Mouse (Mus musculus) CD4-positive helper T cell, adult 2 months (primary cell): ENCODE data around the gene Stk35.

Experiments
- DNase-seq: peaks from one replicate; pipeline ENCODE4 v3.0.0-alpha.2; 2012; ENCODE audit warnings: low read depth, missing footprints, low spot score

The Stk35 gene

GRCm38 (mm10) chr2:129800271-129800903 lies at the start of gene Stk35:
Gene Stk35 (plus strand): TSS chr2:129800517.
- DNase-seq = peak; percentile 82

DNA sequence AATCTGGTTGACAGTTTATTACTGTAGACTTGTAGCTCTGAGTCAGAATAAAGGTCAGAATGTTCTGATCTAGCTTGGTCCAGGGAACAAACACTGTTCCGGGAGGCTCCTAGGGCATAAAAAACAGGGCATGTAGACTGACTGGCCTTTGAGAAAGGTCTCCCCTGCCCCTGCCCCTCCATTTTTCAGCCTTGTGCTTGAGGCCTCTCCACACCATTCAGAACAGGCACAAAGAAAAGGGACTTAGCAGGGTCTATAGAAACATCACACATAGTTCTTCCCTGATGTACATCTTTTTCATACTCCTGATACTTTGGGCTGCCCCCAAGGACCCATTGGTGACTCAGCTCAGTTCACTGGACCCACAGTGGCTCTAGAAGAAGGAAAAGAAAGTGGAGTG lies 18.3 kb upstream of the Stk35 start:
- no peak for DNase-seq

DNA sequence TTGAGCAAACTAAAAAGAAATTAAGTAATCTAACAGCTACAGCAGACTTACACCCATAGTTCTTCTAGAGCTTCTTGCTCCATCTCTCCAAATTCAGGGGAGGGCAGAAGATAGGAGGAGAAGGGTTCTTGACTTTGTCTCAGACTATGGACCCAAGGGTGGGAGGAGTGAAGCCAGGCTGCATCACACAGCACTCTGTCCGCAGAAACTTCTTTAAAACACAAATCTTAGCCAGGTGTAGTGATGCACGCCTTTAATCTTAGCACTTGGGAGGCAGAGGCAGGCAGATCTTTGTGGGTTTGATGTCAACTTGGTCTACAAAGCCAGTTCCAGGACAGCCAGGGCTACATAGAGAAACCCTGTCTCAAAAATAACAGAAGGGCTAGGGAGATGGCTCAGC lies 3.8 kb upstream of the Stk35 start:
- no peak for DNase-seq

- no peak for DNase-seq
Observed at GRCm38 (mm10) chr2:129797709-129798108, 2.6 kb upstream of the Stk35 start.

DNA sequence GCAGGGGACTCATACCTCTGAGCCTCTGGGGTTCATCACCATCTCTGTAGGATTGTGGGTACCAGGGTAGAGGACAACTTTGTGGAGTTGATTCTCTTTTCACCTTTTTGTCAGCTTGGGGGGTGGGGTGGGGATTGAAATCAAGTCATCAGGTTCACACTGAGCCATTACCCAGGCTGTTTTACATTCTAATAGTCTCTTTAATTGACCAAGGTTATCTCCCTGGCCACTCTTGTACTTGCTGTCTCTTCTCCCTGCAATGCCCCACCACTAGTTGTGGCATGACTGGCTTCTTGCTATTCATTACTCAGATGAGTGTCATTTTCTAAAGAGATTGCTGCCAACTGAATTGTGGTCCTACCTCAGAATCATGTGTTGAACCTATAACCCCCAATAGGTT lies 1.9 kb upstream of the Stk35 start:
- DNase-seq = no peak

DNA sequence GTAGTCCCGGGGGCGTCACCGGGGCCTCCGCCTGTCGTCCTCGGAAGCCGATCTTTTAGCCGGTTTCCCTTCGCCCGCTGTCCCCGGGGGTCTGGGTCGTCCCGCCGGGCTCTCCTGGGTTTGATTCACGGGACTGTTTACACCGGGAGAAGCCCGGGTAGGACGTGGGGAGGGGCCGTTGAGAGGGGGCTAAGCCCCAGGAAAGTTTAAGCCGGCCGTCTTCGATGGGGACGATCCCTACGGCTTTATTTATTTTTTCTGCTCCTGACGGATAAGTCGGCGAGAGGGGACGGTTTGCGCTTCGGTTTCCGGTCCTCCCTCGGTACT lies 550 bp downstream of the Stk35 start:
- DNase-seq = no peak

GRCm38 (mm10) chr2:129801231-129802029 lies 1.1 kb downstream of the Stk35 start:
- DNase-seq = peak; percentile 87

DNA sequence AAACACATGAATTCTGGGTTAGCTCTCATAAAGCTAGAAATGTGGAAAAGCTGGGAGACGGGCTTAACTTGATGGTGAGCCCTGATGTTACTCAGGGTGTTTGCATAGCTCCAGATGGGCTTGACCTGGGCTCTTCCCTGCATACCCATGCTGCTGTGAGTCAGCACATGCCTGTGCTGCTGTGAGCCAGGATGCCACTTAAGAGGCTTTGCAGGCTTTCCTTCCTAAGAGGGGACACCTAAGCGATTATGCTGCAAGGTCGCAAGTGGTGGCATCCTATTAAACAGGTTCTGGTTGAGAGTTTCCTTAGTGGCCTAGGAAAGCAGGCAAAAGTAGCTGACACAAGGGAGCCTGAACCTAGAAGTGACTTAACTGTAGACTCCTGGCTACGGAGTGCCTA lies 5.2 kb downstream of the Stk35 start:
- no peak for DNase-seq

DNA sequence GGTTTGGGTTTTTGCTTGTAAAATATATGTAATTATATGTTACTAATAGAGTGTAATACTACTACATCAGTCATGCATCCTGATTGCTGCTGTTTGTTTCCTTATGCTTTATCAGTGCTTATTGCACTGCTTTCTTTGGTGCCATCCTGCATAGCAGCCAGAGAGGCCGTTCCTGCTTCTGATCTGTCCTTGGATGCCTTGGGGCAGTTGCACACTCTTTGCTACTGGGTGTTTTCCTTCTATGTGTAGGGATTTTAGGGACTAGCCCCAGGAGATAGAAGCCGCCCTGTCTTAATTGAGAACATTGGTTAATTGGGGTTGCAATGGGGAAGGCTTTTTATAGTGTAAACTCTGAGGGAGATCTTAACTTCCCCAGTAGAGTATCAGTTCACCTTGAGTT lies 6.2 kb downstream of the Stk35 start:
- no peak for DNase-seq

DNA sequence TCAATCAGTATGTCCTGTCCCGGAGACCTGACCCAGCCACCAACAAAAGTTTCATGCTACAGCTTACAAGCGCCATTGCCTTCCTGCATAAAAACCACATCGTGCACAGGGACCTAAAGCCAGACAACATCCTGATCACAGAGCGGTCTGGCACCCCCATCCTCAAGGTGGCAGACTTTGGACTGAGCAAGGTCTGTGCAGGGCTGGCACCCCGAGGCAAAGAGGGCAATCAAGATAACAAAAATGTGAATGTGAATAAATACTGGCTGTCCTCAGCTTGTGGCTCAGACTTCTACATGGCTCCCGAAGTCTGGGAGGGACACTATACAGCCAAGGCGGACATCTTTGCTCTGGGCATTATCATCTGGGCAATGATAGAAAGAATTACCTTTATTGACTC lies 10.2 kb downstream of the Stk35 start:
- no peak for DNase-seq

GRCm38 (mm10) chr2:129814033-129814432 lies 13.7 kb downstream of the Stk35 start:
- DNase-seq = no peak

GRCm38 (mm10) chr2:129815076-129815475 lies 14.8 kb downstream of the Stk35 start:
- DNase-seq = no peak

DNA sequence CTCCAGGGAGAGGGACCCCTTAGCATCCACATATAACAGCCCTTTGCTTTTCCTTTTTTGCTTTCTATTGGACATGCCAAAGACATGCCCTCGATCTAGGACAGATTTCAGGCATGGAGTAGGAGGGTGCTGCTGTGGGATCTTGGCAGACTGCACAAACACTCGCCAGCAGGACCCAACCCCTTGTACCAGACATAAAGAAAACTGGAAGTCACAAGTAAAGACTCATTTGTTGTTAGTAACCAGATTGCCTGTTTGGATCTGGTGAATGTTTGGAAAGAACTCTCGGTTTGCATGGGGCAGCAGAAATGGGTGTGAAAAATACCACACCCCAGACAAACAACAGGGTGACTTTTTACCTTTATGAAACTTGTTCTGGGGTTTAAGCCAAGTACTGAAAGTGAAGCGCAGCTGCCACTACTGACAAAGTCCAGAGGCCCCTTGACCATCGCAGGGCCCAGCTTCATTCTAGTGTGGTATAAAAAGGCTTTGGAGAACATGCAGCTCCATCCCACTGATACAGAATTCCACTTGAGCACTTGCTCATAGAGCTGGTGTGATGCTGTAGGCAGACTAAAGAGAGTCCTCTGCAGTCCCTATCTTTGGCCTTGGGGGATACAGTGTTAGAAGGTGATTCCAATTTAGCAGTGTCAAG lies 17.4 kb downstream of the Stk35 start:
- DNase-seq = no peak

DNA sequence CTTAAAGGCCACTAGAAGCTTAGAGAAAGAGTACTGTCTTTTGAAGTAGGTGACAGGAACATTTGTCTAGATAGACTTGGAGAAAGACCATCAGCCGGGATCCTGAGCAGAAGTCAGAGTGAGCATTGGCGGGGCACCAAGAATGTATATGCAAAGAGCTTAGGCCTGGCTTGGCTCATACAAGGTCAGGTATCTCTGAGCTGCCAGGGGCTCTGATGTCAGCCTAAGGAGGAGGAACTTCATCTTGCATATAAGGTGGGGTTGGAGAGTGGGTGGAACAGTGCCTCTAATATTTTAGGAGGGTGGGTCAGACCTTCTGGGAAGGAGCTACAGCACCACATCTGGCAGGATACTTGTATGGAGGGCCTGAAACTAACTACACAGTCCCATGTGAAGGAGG lies 18.6 kb downstream of the Stk35 start:
- no peak for DNase-seq

DNA sequence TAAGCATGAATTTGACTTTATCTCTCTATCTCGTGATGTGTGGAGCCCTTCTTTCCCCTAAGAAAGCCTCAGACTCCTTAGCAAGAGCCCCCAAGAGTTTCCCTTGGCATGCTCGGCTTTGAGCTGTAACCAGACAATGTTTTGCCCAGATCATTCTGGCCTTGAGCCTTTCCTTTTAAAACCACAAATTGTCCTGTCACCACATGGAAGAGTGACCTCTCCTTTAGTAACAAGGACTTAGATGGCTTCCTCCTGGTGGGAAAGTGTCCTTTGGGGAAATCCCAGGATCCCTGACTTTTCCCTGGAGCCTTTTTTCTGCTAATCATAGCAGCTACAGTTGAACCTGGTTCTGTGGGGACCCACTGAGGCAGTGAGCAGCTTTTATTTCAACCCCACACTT lies 19.2 kb downstream of the Stk35 start:
- DNase-seq = no peak

DNA sequence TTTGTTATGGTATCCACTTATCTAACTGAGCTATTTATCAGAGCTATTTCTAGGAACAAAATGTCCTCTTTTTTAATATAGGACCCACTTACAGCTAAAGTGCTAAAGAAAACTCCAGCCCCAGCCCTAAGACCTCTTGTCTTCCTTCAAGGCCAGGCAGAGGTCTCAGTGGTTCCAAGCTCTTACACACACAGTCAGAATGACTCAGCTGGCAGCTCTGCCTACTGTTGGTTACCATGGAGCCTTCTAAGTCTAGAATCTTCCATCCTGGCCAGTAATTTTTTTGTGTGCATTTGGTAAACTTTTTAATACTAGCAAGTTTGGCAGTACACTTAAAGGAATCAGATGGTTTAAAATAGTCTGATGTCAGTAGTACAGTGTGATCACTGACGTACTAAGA lies 19.6 kb downstream of the Stk35 start:
- DNase-seq = no peak

- DNase-seq = no peak
Observed at GRCm38 (mm10) chr2:129821021-129821420, 20.7 kb downstream of the Stk35 start.

DNA sequence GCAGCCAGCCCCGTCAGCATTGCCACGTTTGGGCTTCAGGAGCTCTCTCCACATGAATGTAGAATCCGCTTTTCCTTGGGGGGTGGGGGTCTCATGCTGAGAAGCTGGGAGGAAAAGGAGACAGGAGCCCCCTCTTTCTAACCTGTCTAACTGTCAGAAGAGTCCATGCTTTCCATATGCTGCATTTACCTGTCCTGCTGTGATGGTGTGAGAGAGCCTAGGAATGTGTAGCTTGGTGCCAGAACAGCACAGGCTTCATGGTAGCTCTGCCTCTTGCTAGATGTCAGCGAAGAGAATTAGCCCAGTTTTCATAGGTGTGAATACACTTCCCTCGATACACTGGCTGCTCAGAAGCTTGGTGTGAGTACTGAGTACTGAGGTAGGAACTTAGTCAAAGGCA lies 21.3 kb downstream of the Stk35 start:
- DNase-seq = no peak

DNA sequence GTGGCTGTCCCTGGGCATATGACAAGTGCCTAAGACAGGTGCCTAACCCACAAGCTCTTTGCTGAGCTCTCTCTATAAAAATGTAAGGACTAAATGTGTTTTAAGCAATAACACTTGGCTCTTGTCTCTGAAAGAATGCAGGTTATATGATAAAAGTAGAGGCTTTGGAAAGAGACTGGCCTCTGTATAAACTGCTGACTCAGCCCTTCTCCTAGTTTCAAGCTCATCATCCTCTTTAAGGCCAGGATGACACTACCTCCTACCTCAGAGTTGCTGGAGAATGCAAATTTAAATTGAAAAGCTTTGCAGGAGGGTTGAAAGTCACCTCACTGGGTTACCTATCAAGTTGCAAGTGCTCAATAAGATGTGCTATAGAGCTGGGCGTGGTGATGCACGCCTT lies 23.0 kb downstream of the Stk35 start:
- DNase-seq = no peak

GRCm38 (mm10) chr2:129824254-129824653 lies 23.9 kb downstream of the Stk35 start:
- DNase-seq = no peak

DNA sequence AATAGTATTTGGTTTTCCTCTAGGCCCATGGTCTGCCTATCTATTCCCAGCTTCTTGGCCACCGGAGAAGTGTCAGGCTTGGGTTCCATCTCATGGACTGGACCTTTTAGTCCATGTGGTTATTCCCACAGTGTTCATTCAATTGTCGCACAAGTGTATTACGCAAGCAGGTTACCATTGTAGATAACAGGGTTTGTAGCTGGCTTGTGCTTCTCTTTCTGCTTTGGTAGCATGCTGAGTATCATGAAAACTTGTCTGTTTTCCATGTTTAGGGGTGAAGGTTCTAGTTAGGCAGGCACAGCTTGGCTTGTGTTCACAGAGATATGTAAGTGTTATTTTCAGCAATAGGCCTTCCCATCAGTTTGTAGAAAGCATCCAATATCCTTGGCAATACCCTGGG lies 25.8 kb downstream of the Stk35 start:
- no peak for DNase-seq

GRCm38 (mm10) chr2:129832993-129833392 lies 32.7 kb downstream of the Stk35 start:
- no peak for DNase-seq

DNA sequence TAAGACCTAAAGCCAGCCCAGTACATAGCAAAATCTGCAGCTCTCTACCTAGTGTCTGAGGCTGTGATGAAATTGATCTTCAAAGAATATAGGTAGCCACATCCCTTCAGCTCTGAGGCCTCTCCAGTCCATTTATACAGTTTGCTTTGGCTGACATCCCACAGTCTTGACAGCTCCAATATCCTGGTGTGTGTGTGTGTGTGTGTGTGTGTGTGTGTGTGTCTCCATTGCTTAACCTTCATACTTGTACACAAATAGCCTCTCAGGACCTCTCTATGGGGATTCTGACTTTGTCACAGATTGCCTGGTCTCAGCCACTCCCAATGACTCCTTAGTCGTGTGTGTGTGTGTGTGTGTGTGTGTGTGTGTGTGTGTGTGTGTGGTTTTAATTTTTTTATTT lies 33.9 kb downstream of the Stk35 start:
- DNase-seq = no peak
